In the genomic region with DNA sequence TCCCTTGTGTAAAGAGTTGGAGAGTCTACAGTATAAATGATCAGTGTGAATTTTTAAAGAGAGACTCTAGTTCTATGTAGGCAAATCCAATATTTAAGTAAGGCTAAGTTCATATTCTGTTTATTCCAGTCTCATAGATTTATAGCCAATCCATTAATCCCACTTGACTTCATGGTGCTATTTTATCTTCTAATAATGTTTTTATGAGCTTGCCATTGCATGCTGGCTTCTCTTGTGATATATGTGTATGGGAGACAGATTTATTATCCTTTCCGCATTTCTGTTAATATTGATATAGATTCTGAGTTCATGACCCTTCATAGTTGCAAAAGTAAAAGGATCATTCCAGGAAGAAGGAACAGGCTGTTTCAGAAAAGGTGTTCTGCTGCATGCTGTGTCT, we compare ENCODE assay signal across 26 mouse cellular contexts.
"Had no signal": no experiment of that assay in that cellular context is flagged by ENCODE, and none has a peak within 500 bp of the region (broad histone marks: within the 10 kb centered on the region; RNA-seq: fewer than 3 reads in every experiment).

No protein-coding gene starts in this region.

- H3K4me2 ChIP-seq: heart, embryonic 12.5 days; hindbrain, embryonic 12.5 days; hindbrain, embryonic 14.5 days; intestine, embryonic 15.5 days; limb, embryonic 12.5 days; liver, embryonic 11.5 days; liver, embryonic 13.5 days; liver, embryonic 15.5 days had no signal

- H3K27ac ChIP-seq: heart, embryonic 10.5 days; hindbrain, embryonic 10.5 days; hindbrain, embryonic 12.5 days; hindbrain, embryonic 14.5 days; intestine, embryonic 15.5 days; layer of hippocampus, adult 2 months; left cerebral cortex, adult 2 months; limb, embryonic 10.5 days; limb, embryonic 12.5 days; liver, embryonic 13.5 days; liver, embryonic 15.5 days had no signal

- DNase-seq: forebrain, postnatal 0 days; gastrocnemius, postnatal 14 days; gastrocnemius, postnatal 36 days; heart, adult 18-20 months; heart, postnatal 10 days; heart, postnatal 4 days; kidney, adult 8-10 months; kidney, postnatal 14 days; kidney, postnatal 4 days; liver; liver, embryonic 13.5 days had no signal

- H3K36me3 ChIP-seq: heart, embryonic 10.5 days; heart, embryonic 12.5 days; hindbrain, embryonic 10.5 days; hindbrain, embryonic 12.5 days; intestine, embryonic 15.5 days; limb, embryonic 10.5 days; limb, embryonic 12.5 days; liver, embryonic 13.5 days; liver, embryonic 15.5 days had no signal

- H3K27me3 ChIP-seq: heart, embryonic 12.5 days; hindbrain, embryonic 12.5 days; intestine, embryonic 15.5 days; limb, embryonic 12.5 days; liver, embryonic 13.5 days; liver, embryonic 15.5 days had no signal

- H3K4me1 ChIP-seq: heart, embryonic 10.5 days; heart, embryonic 12.5 days; hindbrain, embryonic 10.5 days; hindbrain, embryonic 12.5 days; intestine, embryonic 15.5 days; limb, embryonic 10.5 days; limb, embryonic 12.5 days; liver, embryonic 13.5 days; liver, embryonic 15.5 days had no signal

- ATAC-seq: forebrain, postnatal 0 days; hindbrain, embryonic 16.5 days; inflammation-experienced regulatory T-cells, adult 6 months; intestine, embryonic 15.5 days; intestine, postnatal 0 days had no signal

- H3K9me3 ChIP-seq: heart, embryonic 10.5 days; heart, embryonic 12.5 days; hindbrain, embryonic 10.5 days; hindbrain, embryonic 12.5 days; intestine, embryonic 15.5 days; limb, embryonic 10.5 days; limb, embryonic 12.5 days; liver, embryonic 13.5 days; liver, embryonic 15.5 days had no signal

- H3K4me3 ChIP-seq: heart, embryonic 10.5 days; heart, embryonic 12.5 days; hindbrain, embryonic 10.5 days; hindbrain, embryonic 12.5 days; intestine, embryonic 15.5 days; layer of hippocampus, adult 2 months; left cerebral cortex, adult 2 months; limb, embryonic 10.5 days; limb, embryonic 12.5 days; liver, embryonic 13.5 days; liver, embryonic 15.5 days had no signal

- H3K9ac ChIP-seq: forebrain, postnatal 0 days; heart, embryonic 12.5 days; hindbrain, embryonic 12.5 days; hindbrain, embryonic 14.5 days; intestine, embryonic 15.5 days; limb, embryonic 12.5 days; liver, embryonic 13.5 days; liver, embryonic 15.5 days had no signal
